Mouse (Mus musculus): ENCODE data around the gene Sp100. TPM values are rescaled to one million over a fixed set of nuclear protein-coding genes. Genes with fewer than 3 reads are reported as not detected.

The Sp100 gene
- polyA plus RNA-seq (2021; fragmentation: Nextera tagmentation), result 1.9 and 2.1 TPM in 2 replicates
- long read RNA-seq, experiment 1, partial matches to known transcripts, result 0 of 7 reads
- long read RNA-seq, experiment 1, other reads (novel, unspliced or antisense), result 5 of 7 reads
- long read RNA-seq, experiment 2, result 0 reads

DNA sequence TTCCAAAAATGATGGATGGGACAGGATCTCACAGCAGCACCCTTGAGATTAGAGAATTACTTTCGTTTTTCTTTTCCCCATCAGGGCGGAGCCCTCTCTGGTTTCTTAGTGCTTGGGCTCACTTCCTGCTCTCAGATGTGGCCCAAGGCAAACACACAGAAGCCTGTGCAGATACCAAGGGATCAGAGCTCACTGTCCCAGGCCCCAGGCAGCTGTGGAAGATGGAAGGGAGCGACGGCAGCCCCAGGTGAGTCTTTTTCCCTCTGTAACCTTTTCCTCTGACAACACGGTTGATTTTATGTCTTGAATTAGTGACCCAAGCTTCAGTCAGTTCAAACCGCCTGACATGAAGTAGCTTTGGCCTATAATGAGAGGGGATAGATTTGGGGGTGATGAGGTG lies at the start of gene Sp100:
Sp100 (plus strand) TSS at position 108 of the 400 bp plus-strand sequence.

DNA sequence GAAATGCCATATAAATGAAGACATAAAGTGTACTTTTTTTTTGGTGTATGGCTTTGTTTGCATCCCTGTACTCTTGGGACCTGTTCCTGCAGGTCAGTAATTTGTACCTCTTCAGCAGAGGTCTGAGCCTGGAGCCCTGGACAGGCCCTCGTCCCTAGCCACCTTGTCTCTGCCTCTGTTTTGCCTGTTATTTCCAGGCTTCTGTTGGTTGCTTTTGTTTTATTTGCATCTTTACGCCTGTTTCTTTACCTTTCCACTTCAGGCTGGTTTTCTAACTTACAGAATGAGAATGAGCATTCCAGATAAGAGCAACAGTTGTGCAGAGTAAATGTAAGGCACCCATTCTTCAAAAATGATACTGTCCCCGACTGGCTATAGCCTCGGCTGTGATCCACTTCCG lies 49.7 kb upstream of the Sp100 start, which contains the start of gene Sp140:
Sp140 (plus strand) TSS at position 301 of the 400 bp plus-strand sequence.

Other genes starting within 250 kb of the Sp100 start
- not detected in 2 replicates for gene G530012D18Rik, start 74.3 kb upstream of the Sp100 start, polyA plus RNA-seq (2021; fragmentation: Nextera tagmentation)
- gene Sp110, start 51.2 kb upstream of the Sp100 start, polyA plus RNA-seq (2021; fragmentation: Nextera tagmentation), result 0.65 and 0.89 TPM in 2 replicates
- 0.76 and 0.84 TPM in 2 replicates for gene Sp140, start 49.6 kb upstream of the Sp100 start, polyA plus RNA-seq (2021; fragmentation: Nextera tagmentation)
- gene A630001G21Rik, start 128.7 kb downstream of the Sp100 start, polyA plus RNA-seq (2021; fragmentation: Nextera tagmentation), result 0.10 and 0.34 TPM in 2 replicates
- 19.2 and 29.2 TPM in 2 replicates for gene Cab39, start 143.5 kb downstream of the Sp100 start, polyA plus RNA-seq (2021; fragmentation: Nextera tagmentation)
- gene Itm2c, start 244.3 kb downstream of the Sp100 start, polyA plus RNA-seq (2021; fragmentation: Nextera tagmentation), result 479 and 640 TPM in 2 replicates

All from left cerebral cortex, adult 6 months (tissue).